Mouse (Mus musculus) megakaryocyte, embryonic 14.5 days (primary cell): ENCODE results near the gene Lrrc8a. TPM values are rescaled to one million over a fixed set of nuclear protein-coding genes. Genes with fewer than 3 reads are reported as not detected.

Source experiments
- H3K27me3 ChIP-seq: replicated peaks from 2 replicates; pipeline ENCODE3; 2012; ENCODE audit warnings: inconsistent platforms
- H3K36me3 ChIP-seq: replicated peaks from 2 replicates; pipeline ENCODE3; 2012; ENCODE audit warnings: low read length, inconsistent platforms, mixed read lengths
- H3K4me1 ChIP-seq: 2 replicates; pipeline ENCODE4 v1.6.1; 2012; ENCODE audit warnings: inconsistent platforms
- H3K4me3 ChIP-seq: replicated peaks from 2 replicates; pipeline ENCODE3; 2012; ENCODE audit warnings: moderate library complexity, mild to moderate bottlenecking, inconsistent platforms
- H3K9me3 ChIP-seq: 2 replicates; pipeline ENCODE4 v1.6.1; 2012; ENCODE audit warnings: inconsistent platforms
- FLI1 ChIP-seq: IDR thresholded peaks from 2 replicates; pipeline ENCODE4 v1.6.1; 2012; ENCODE audit warnings: low read length, inconsistent platforms, mixed read lengths
- GATA1 ChIP-seq: IDR thresholded peaks from 3 replicates; pipeline ENCODE4 v1.6.1; 2012; ENCODE audit warnings: mixed read lengths, low read length, inconsistent platforms, borderline replicate concordance
- polyA plus RNA-seq: library from polyadenylated mRNA; stranded (reverse); fragments of >175 nt; gene quantifications from 2 replicates; pipeline ENCODE4 v1.2.3, GENCODE M21; 2012; ENCODE audit warnings: low replicate concordance; ENCODE audit not compliant: insufficient read depth

The Lrrc8a gene
- polyA plus RNA-seq, 1 experiment = 5.1 TPM

DNA sequence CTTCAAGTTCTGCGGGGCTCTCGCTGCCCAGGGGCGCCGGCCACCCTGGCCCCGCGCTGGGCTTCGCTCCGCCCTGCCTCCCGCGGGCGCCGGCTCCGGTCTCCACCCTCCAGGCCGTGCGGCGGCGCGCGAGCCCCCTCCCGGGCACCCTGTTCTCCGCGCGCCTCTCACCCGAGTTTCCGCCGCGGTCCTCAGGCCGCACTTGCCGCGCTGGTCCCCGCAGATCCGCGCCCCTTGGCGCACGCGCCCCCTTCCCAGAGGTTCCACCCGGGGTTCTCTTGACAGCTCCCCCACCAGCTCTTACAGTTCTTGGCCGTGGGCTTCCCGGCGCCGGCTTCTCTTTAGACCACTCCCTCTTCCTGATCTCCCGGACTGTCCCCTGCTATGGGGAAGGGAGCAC lies 366 bp downstream of the Lrrc8a start:
- Histone ChIP-seq H3K4me3 (peak overlapping the region; percentile 96), H3K4me1 (peaks cover 62% of the 10 kb centered on the region), H3K9me3 (peaks cover 11% of the 10 kb centered on the region), H3K27me3 (no peaks in the 10 kb centered on the region), H3K36me3 (peaks cover 29% of the 10 kb centered on the region)
- no peak for TF ChIP-seq FLI1
- no peak for TF ChIP-seq GATA1

GRCm38 (mm10) chr2:30238906-30239465 lies 1.5 kb downstream of the Lrrc8a start:
- H3K36me3 ChIP-seq = peaks cover 40% of the 10 kb centered on the region
- no peak for TF ChIP-seq FLI1
- TF ChIP-seq GATA1 = no peak
- peaks cover 73% of the 10 kb centered on the region for H3K4me1 ChIP-seq
- H3K27me3 ChIP-seq = no peaks in the 10 kb centered on the region
- 0 out of 2 replicates have a peak, but pooled peaks cover 3% of the 10 kb centered on the region for H3K9me3 ChIP-seq
- H3K4me3 ChIP-seq = peak overlapping the region; percentile 96

- TF ChIP-seq FLI1 = no peak
- no peak for TF ChIP-seq GATA1
- Histone ChIP-seq H3K9me3 (no peaks in the 10 kb centered on the region), H3K4me3 (peak overlapping the region; percentile 96), H3K4me1 (peaks cover 80% of the 10 kb centered on the region), H3K27me3 (no peaks in the 10 kb centered on the region), H3K36me3 (peaks cover 48% of the 10 kb centered on the region)
Measured at GRCm38 (mm10) chr2:30239777-30240176, 2.3 kb downstream of the Lrrc8a start.

DNA sequence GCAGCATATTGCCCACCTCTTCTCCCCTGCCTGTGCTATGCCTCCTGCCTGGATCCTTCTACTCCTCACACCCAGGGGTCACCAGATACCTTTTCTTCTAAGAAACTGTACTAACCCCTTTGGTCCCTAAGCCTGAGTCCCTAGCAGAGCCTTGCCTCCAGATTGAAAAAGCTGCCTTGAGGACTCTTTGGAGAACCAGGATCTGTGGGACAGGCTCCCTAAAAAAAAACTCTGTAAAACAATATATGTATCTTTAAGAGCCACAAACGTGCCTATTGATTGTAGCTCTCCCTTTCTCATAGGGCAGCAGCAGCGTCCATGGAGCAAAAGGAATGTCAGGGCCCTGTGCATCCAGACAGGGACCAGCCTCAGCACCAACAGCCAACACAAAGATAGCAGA lies 2.8 kb downstream of the Lrrc8a start, which contains the start of gene Gm28035:
Gene Gm28035 (plus strand): TSS at position 301 of the 400 bp plus-strand sequence.
- H3K9me3 ChIP-seq = no peaks in the 10 kb centered on the region
- peaks cover 52% of the 10 kb centered on the region for H3K36me3 ChIP-seq
- peaks cover 85% of the 10 kb centered on the region for H3K4me1 ChIP-seq
- H3K4me3 ChIP-seq = peak within 1 kb of the TSS; percentile 96
- TF ChIP-seq GATA1 (no peak), FLI1 (no peak)
- H3K27me3 ChIP-seq = no peaks in the 10 kb centered on the region

DNA sequence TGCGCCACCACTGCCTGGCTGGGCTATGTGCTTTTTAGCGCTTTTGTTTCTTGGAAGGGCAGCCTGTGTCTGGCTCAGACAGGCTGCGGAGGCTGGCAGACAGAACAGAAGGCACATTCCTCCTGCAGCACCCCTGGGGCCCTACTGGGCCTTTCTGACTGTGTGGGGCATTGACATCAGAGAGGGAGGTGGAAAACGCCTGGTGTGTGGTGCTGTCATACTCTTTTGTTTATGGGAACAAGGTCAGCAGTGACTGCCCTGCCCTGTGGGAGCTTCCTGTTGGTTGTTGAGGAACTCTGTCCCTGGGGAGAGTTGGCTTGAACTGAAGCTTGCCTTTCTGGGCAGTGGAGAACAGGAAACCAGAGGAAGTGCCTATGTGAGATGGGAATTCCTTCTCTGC lies 5.0 kb downstream of the Lrrc8a start:
- peak overlapping the region; percentile 71 for H3K4me3 ChIP-seq
- H3K36me3 ChIP-seq = peaks cover 71% of the 10 kb centered on the region
- H3K9me3 ChIP-seq = no peaks in the 10 kb centered on the region
- no peaks in the 10 kb centered on the region for H3K27me3 ChIP-seq
- no peak for TF ChIP-seq GATA1
- TF ChIP-seq FLI1 = no peak
- peaks cover 90% of the 10 kb centered on the region for H3K4me1 ChIP-seq

DNA sequence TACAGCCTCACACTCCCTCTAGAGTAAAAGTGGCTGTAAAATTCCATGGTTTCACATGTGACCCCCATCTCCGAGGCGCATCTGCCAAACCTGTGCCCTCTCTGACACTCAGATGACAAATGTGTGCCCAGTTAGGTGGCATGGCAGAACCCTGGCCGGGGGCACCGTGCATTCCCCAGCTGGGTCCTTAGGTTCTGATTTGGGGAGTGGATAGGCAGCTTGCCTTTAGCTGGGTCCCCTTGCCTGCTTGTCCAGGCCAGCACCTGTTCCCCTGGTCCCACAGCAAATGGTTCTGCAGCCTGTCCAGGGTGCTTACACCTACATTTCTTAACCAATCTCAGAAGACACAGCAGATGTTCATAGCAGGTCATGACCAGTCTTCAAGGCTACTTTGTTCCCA lies 5.9 kb downstream of the Lrrc8a start:
- Histone ChIP-seq H3K4me3 (no peak overlapping the region), H3K4me1 (peaks cover 94% of the 10 kb centered on the region), H3K27me3 (no peaks in the 10 kb centered on the region), H3K9me3 (no peaks in the 10 kb centered on the region), H3K36me3 (peaks cover 80% of the 10 kb centered on the region)
- no peak for TF ChIP-seq GATA1
- no peak for TF ChIP-seq FLI1

DNA sequence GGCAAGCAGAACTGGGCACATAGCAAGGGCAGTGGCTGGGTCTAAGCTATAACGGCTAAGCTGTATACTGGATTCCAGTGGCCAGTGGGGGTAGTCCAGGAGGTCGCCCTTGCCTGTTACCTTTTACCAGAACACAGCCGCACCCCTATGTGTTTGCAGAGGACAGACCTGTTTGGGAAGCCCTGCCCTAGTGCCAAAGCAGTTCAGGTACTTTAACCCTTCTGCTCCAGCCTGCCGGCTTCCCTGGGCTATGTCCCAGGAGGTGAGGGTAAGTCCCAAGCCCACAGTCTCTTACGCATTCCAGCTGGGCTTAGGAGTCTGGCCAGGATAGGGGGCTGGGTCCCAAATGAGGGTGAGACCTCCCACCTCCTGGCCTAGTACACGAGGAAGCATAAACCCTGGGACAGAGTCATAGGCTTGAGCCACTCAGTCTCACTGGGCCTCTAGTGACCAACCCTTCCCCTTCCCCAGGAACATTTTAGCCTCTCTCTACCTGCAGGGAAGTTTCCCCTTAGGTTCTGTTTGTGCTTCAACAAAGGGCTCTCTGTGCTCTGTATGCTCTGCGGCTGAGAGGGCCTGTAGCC lies 7.2 kb downstream of the Lrrc8a start:
- Histone ChIP-seq H3K36me3 (peaks cover 93% of the 10 kb centered on the region), H3K4me3 (no peak overlapping the region), H3K9me3 (no peaks in the 10 kb centered on the region), H3K27me3 (no peaks in the 10 kb centered on the region), H3K4me1 (peaks cover 91% of the 10 kb centered on the region)
- TF ChIP-seq GATA1 (no peak), FLI1 (no peak)

DNA sequence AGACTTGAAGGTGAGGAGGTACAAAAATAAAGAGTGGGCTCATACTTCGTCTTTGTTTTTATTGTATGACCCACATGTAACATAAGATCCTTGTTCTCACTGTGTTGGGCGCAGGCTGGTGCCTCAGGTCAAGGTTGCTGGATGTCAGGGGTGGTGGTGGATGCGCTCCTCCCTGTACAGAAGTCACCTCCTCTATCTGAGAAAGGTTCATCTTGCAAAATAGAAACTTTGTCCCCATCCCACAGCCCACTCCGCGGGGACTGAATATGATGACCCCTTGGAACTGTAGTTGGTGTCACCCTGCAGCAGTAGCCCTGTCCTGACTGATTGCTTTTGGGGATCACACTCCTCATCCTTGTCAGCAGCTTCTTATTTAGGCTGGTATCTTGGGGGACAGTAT lies 9.5 kb downstream of the Lrrc8a start:
- no peaks in the 10 kb centered on the region for H3K9me3 ChIP-seq
- no peak overlapping the region for H3K4me3 ChIP-seq
- H3K36me3 ChIP-seq = peaks cover 93% of the 10 kb centered on the region
- H3K4me1 ChIP-seq = peaks cover 89% of the 10 kb centered on the region
- H3K27me3 ChIP-seq = no peaks in the 10 kb centered on the region
- no peak for TF ChIP-seq FLI1
- TF ChIP-seq GATA1 = no peak

- Histone ChIP-seq H3K4me1 (peaks cover 89% of the 10 kb centered on the region), H3K36me3 (peaks cover 94% of the 10 kb centered on the region)
Measured at GRCm38 (mm10) chr2:30247681-30248080, 10.2 kb downstream of the Lrrc8a start.

GRCm38 (mm10) chr2:30249182-30249581 lies 11.7 kb downstream of the Lrrc8a start:
- TF ChIP-seq FLI1 = no peak
- no peak for TF ChIP-seq GATA1
- Histone ChIP-seq H3K9me3 (no peaks in the 10 kb centered on the region), H3K4me3 (no peak overlapping the region), H3K4me1 (peaks cover 89% of the 10 kb centered on the region), H3K27me3 (no peaks in the 10 kb centered on the region), H3K36me3 (peaks cover 94% of the 10 kb centered on the region)

More at GRCm38 (mm10) chr2:30247681-30248080, 10.2 kb downstream of the Lrrc8a start:
- H3K27me3 ChIP-seq = no peaks in the 10 kb centered on the region
- TF ChIP-seq GATA1 = no peak
- TF ChIP-seq FLI1 = no peak
- no peaks in the 10 kb centered on the region for H3K9me3 ChIP-seq
- no peak overlapping the region for H3K4me3 ChIP-seq
